Mouse (Mus musculus) forebrain, embryonic 12.5 days (tissue): ENCODE data around the gene Gm20388. TPM values are rescaled to one million over a fixed set of nuclear protein-coding genes. Genes with fewer than 3 reads are reported as not detected.
A peak's percentile ranks its signal among the peaks of the same experiment; 100 is the strongest.

Experiments used
- ATAC-seq: fragments of 200-750 bp; cut with Nextera tagmentation; 2 replicates; pipeline ENCODE4 v1.8.0; 2017; ENCODE audit warnings: moderate TSS enrichment; ENCODE audit not compliant: low FRiP score
- H3K27ac ChIP-seq: fragments of 300-500 bp; sonication (generic); 2 replicates; pipeline ENCODE4 v1.5.1; 2016; ENCODE audit warnings: mild to moderate bottlenecking
- H3K27me3 ChIP-seq: fragments of 300-500 bp; sonication (generic); 2 replicates; pipeline ENCODE4 v1.6.1; 2016; ENCODE audit warnings: mild to moderate bottlenecking
- H3K36me3 ChIP-seq: fragments of 300-500 bp; sonication (generic); replicated peaks from 2 replicates; pipeline ENCODE4 v1.6.1; 2016; ENCODE audit warnings: mild to moderate bottlenecking
- H3K4me1 ChIP-seq: fragments of 300-500 bp; sonication (generic); 2 replicates; pipeline ENCODE4 v1.6.1; 2016
- H3K4me2 ChIP-seq: fragments of 300-500 bp; sonication (generic); 2 replicates; pipeline ENCODE4 v1.6.1; 2016; ENCODE audit warnings: mild to moderate bottlenecking, moderate library complexity
- H3K4me3 ChIP-seq: fragments of 300-500 bp; sonication (generic); replicated peaks from 2 replicates; pipeline ENCODE4 v1.5.1; 2016; ENCODE audit warnings: mild to moderate bottlenecking
- H3K9ac ChIP-seq: fragments of 300-500 bp; sonication (generic); 2 replicates; pipeline ENCODE4 v1.6.1; 2016; ENCODE audit warnings: mild to moderate bottlenecking
- H3K9me3 ChIP-seq: fragments of 300-500 bp; sonication (generic); 2 replicates; pipeline ENCODE4 v1.6.1; 2016
- WGBS: fragments of 180-500 bp; shearing (Covaris S2); methylation state at CpG from one replicate; pipeline ENCODE4 v1.1.7; 2016; 5-methylcytosine and 5-hydroxymethylcytosine counted together
- polyA plus RNA-seq: library from polyadenylated mRNA; unstranded; fragments of >200 nt; fragmentation: Nextera tagmentation; extraction: Ambion mirVana; gene quantifications from 2 replicates; pipeline ENCODE4 v1.2.1, GENCODE M21; 2016

Gene Gm20388
- polyA plus RNA-seq, 1 experiment from 2014 or later, result not detected

DNA sequence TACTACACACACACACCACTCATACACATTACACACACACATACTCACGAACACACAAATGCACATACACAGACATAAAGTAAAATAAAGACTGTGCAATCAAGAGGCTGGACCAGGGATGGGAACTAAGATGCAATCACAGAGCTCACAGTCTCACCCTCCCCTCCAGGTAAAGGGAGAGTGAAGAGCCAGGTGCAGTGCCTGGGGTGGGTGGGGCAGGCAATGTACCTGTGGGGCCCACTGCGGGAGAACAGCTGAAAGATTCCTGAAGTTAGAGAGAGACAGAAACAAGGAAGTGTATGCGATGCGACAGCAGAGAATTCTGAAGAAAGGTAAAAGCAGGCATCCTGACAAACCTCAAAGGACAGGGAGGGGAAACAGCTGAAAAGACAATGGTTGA lies 3884.1 kb downstream of the Gm20388 start:
- no peak overlapping the region for H3K4me3 ChIP-seq
- H3K27me3 ChIP-seq, result no peaks in the 10 kb centered on the region
- 79% methylated on average over 4 of the region's 4 CpGs for WGBS
- H3K4me2 ChIP-seq, result no peak overlapping the region
- H3K9me3 ChIP-seq, result no peaks in the 10 kb centered on the region
- no peak overlapping the region for H3K9ac ChIP-seq
- no peak for ATAC-seq
- H3K27ac ChIP-seq, result no peak overlapping the region
- peaks cover 16% of the 10 kb centered on the region for H3K4me1 ChIP-seq
- no peaks in the 10 kb centered on the region for H3K36me3 ChIP-seq

DNA sequence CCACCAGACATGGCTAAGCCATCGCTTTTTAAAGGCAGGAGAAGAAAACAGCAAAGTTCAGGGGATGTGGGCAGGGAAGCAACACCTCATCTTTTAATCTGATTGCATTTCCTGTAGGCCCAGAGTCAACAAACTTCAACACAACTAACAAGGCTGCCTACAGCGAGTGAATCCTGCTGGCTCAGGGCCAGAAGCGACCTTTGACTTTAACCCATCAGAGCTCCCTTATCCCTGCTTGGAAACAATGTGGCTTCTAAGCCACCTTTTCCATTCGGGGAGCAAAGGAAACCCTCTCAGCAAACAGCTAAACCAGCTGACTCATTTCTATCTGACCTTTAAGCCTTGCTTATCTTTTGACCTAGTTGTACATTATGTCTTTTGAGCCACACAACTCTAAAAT lies 3886.1 kb downstream of the Gm20388 start:
- Histone ChIP-seq H3K4me2 (no peak overlapping the region), H3K27me3 (no peaks in the 10 kb centered on the region), H3K4me1 (peaks cover 8% of the 10 kb centered on the region), H3K4me3 (no peak overlapping the region), H3K9ac (no peak overlapping the region), H3K9me3 (no peaks in the 10 kb centered on the region), H3K27ac (no peak overlapping the region), H3K36me3 (no peaks in the 10 kb centered on the region)
- no peak for ATAC-seq
- WGBS, result 61% methylated on average over 4 of the region's 4 CpGs

DNA sequence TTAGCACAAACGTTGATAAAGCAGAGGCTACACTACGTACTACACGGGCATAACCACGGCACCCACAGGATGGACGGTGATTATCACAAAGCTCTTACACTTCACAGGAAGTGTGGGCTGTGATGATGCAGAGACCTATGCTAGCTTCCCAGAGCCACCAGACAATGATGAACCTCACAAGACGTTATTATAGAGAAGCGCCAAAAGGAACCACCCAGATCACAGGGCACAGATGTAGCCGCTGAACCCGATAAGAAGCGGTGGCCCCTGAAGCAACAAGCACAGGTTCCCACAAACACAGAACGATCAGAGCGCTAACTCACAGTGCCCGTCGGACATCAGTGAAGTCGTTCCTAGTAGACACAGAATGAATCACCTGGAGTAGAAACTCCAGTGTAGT lies 3887.3 kb downstream of the Gm20388 start:
- WGBS, result 93% methylated on average over 15 of the region's 15 CpGs
- Histone ChIP-seq H3K9me3 (no peaks in the 10 kb centered on the region), H3K4me3 (no peak overlapping the region), H3K9ac (no peak overlapping the region), H3K4me1 (no peaks in the 10 kb centered on the region), H3K4me2 (no peak overlapping the region), H3K27me3 (no peaks in the 10 kb centered on the region), H3K27ac (no peak overlapping the region), H3K36me3 (no peaks in the 10 kb centered on the region)
- ATAC-seq, result no peak

DNA sequence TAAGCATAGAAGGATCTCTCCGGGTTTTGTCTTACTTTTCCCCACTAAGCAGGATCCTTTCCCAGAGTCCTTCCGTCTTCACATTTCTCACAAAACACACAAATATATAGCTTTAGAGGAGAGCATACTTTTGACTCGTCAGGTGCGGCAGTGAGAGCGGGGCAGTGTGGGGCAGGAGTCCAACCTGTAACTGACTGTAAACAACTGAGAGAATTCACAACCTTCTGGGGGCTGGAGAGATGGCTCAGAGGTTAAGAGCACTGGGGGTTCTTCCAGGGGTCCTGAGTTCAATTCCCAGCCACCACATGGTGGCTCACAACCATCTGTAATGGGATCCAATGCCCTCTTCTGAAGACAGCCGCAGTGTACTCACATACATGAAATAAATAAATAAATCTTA lies 3888.8 kb downstream of the Gm20388 start:
- H3K9ac ChIP-seq, result no peak overlapping the region
- H3K9me3 ChIP-seq, result no peaks in the 10 kb centered on the region
- no peak overlapping the region for H3K4me2 ChIP-seq
- ATAC-seq, result no peak
- 86% methylated on average over 6 of the region's 6 CpGs for WGBS
- H3K36me3 ChIP-seq, result no peaks in the 10 kb centered on the region
- H3K27me3 ChIP-seq, result no peaks in the 10 kb centered on the region
- H3K27ac ChIP-seq, result no peak overlapping the region
- no peak overlapping the region for H3K4me3 ChIP-seq
- no peaks in the 10 kb centered on the region for H3K4me1 ChIP-seq

DNA sequence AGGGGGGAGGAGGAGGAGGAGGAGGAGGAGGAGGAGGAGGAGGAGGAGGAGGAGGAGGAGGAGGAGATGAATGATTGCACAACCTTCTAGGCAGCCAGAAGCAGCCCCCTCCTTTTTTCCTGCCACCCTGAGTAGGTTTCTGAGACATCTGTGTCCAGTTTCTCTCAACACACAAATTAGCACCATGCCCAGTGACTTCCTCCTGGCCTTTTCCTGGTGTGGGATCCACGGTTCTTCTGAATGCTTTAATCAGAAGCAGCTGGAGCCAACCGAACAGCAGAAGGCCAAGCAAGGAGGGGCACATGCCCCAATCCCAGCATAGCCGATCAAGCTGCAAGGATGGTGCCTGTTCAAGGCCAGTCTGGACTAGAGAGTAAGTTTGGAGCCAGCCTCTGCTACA lies 3889.2 kb downstream of the Gm20388 start:
- 75% methylated on average over 3 of the region's 3 CpGs for WGBS
- Histone ChIP-seq H3K9me3 (no peaks in the 10 kb centered on the region), H3K27me3 (no peaks in the 10 kb centered on the region), H3K36me3 (no peaks in the 10 kb centered on the region), H3K9ac (no peak overlapping the region), H3K4me3 (no peak overlapping the region), H3K27ac (no peak overlapping the region), H3K4me2 (no peak overlapping the region), H3K4me1 (peaks cover under 1% of the 10 kb centered on the region; the same call in 1 of the 2 replicates)
- no peak for ATAC-seq

DNA sequence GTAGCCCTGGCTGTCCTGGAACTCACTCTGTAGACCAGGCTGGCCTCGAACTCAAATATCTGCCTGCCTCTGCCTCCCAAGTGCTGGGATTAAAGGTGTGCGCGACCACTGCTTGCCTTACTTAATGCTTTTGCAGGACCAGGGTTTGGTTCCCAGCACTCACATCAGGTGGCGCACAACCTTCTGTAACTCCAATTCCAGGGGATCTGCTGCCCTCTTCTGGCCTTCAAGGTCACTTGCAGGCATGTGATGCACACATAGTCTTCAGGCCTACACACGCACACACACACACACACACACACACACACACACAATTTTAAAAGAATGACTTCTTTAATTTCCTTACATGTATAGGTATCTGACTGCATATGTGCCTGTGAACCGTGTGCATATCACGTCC lies 3890.2 kb downstream of the Gm20388 start:
- Histone ChIP-seq H3K4me2 (no peak overlapping the region), H3K27ac (no peak overlapping the region), H3K9ac (no peak overlapping the region), H3K27me3 (no peaks in the 10 kb centered on the region), H3K4me1 (peaks cover 7% of the 10 kb centered on the region), H3K4me3 (no peak overlapping the region), H3K36me3 (no peaks in the 10 kb centered on the region), H3K9me3 (no peaks in the 10 kb centered on the region)
- WGBS, result 94% methylated on average over 7 of the region's 7 CpGs
- no peak for ATAC-seq

DNA sequence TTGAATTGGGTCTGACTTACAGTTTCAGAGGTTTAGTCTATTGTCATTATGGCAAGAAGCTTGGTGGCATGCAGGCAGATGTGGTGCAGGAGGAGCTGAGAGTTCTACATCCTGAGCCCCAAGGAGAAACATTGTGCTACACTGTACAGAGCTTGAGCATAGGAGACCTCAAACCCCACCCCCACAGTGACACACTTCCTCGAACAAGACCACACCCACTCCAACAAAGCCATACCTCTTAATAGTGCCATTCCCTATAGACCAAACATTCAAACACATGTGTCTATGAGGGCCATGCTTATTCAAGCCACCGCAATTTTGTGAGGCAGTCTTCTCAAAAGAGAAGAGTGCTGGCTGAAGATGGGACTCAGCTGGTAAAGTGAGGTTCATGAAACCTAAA lies 3890.9 kb downstream of the Gm20388 start:
- Histone ChIP-seq H3K9me3 (no peaks in the 10 kb centered on the region), H3K27me3 (no peaks in the 10 kb centered on the region), H3K27ac (no peak overlapping the region), H3K4me3 (no peak overlapping the region), H3K4me1 (peaks cover 9% of the 10 kb centered on the region), H3K36me3 (no peaks in the 10 kb centered on the region), H3K9ac (no peak overlapping the region), H3K4me2 (no peak overlapping the region)
- no peak for ATAC-seq
- WGBS, result 89% methylated on average over 2 of the region's 2 CpGs

DNA sequence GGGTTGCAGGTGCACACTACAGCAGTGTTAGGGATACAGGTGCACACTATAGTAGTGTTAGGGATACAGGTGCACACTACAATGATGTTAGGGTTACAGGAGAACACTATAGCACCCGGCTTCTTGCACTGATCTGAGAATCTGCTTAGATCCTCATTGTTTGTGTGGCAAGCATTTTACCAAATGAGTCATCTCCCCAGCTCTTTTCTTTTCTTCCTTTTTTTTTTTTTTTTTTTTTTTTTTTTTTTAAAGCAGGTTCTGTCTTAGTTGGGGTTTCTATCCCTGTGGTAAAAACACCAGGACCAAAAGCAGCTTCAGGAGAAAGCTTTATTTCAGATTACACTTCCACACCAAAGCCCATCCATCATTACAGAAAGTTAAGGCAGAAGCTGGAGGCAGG lies 3893.0 kb downstream of the Gm20388 start:
- peaks cover 26% of the 10 kb centered on the region for H3K4me1 ChIP-seq
- no peak for ATAC-seq
- H3K4me2 ChIP-seq, result no peak overlapping the region
- no peaks in the 10 kb centered on the region for H3K9me3 ChIP-seq
- H3K27ac ChIP-seq, result no peak overlapping the region
- 0 out of 2 replicates have a peak, but pooled peaks cover 4% of the 10 kb centered on the region for H3K36me3 ChIP-seq
- no peak overlapping the region for H3K9ac ChIP-seq
- H3K4me3 ChIP-seq, result no peak overlapping the region
- WGBS, result 82% methylated on average over 1 of the region's 1 CpGs
- H3K27me3 ChIP-seq, result no peaks in the 10 kb centered on the region

DNA sequence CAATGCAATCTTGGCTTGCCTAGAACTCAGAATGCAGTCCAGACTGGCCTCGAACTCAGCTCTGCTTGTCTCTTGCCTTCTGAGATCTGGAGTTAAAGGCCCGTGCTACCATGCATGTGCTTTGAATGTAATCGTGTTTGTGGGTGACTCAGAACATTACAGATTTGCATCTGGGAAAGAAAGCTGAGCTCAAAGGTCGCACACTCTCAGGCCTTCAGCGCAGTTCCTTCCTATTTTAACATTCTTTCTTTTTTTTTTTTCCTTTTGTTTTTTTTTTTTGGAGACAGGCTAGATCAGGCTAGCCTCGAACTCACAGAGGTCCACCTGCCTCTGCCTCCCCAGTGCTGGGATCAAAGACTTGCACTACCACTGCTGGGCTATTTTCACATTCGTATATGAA lies 3893.9 kb downstream of the Gm20388 start:
- ATAC-seq, result no peak
- Histone ChIP-seq H3K4me3 (no peak overlapping the region), H3K27ac (no peak overlapping the region), H3K4me2 (no peak overlapping the region), H3K36me3 (0 out of 2 replicates have a peak, but pooled peaks cover 4% of the 10 kb centered on the region), H3K27me3 (no peaks in the 10 kb centered on the region), H3K9ac (no peak overlapping the region), H3K4me1 (peaks cover 26% of the 10 kb centered on the region), H3K9me3 (no peaks in the 10 kb centered on the region)
- 83% methylated on average over 7 of the region's 7 CpGs for WGBS

DNA sequence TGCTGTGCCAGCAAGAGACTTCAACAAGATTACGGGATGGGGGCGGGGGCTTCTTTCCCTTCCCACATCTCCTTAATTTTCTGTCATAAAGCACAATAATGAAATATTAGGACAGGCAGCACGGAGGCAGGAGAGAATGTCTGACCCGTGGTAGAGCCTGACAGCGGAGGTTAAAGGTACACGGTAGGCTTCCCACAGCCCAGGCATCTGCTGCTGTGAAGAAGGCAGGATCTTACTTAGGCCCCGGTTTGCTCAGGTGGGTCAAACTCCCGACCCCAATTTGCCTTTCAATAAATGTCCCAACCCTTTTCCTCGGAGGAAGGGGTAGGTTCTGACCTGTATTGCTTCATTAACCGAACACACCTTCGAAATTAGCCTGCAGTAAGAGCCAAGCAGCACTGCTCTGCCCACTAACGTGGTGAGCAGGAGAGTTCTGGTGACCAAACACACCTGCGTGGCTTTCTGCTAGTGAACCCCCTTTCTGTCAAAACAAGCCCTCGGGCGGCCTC lies 3894.6 kb downstream of the Gm20388 start:
- no peak; the same call in 1 of the 2 replicates for ATAC-seq
- WGBS, result 11% methylated on average over 15 of the region's 15 CpGs
- Histone ChIP-seq H3K36me3 (0 out of 2 replicates have a peak, but pooled peaks cover 4% of the 10 kb centered on the region), H3K9me3 (no peaks in the 10 kb centered on the region), H3K27me3 (no peaks in the 10 kb centered on the region), H3K27ac (peak overlapping the region; percentile 91), H3K4me2 (peak overlapping the region; percentile 72), H3K4me1 (peaks cover 26% of the 10 kb centered on the region), H3K9ac (peak overlapping the region; percentile 77), H3K4me3 (peak overlapping the region; percentile 82)

DNA sequence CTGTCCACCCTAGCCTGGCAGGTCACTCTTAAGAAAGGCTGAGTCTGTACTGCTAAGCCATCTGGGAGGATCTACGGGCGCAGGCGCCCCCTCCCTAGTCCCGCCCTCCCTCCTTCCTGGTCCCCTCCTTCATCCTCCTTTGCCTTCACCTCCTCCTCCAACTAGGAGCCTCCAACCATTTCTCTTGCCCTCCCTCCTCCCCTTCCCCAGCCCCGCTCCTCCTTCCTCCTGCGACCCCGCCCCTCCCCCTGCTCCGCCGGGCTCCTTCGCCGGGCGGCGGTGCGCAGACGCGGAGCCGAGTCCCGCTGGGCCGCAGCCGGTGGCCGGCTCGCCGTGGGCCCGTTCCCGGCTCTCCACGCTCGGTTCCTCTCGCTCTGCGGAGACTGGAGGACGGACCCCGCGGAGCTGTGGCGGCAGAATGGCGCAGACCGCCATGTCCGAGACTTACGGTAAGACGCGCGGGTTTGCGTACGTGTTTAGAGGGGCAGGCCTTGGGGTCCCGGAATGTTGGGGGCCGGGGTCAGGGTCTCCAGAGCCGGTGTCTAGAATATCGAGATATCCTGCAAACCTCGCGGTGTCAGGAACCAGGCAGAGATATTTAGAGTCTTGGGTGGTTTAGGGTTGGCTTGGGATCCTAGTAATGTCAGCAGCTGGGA lies 3895.2 kb downstream of the Gm20388 start, which contains the start of gene Rab4a:
TSS of gene Rab4a (plus strand) at position 268 of the 656 bp plus-strand sequence.
- ATAC-seq, result peak; percentile 93
- H3K4me1 ChIP-seq, result peaks cover 26% of the 10 kb centered on the region
- under 1% methylated on average over 48 of the region's 48 CpGs for WGBS

DNA sequence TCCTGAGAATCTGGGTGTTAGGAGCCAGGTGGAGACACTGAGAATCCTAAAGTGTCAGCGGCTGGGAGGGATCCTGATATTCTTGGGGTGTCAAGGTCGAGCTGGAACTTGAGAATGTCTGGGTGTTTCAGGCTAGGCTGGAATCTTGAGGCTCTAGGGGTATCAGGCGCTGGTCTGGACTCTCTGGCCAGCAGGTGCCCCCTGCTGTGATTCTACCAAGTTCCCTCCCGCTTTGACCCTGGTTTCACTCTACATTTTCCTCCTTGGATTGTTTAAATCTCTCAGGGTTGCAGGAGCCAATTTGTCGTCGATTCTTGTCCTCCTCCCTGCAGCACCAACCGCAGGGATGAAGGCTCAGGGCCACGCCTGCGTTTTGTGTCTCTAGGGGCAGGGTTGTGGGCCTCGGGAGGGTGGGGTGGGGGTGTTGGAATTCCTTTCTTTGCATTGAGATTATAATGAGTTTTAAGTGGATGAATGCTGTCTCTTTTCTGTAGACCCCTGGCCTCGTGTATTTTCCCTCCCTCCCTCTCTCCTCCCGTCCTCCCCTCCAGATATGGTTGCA lies 3895.8 kb downstream of the Gm20388 start:
- Histone ChIP-seq H3K36me3 (0 out of 2 replicates have a peak, but pooled peaks cover 4% of the 10 kb centered on the region), H3K4me1 (peaks cover 26% of the 10 kb centered on the region), H3K27ac (peak overlapping the region; percentile 91), H3K4me2 (peak overlapping the region; percentile 72), H3K9ac (peak overlapping the region; percentile 77), H3K27me3 (no peaks in the 10 kb centered on the region), H3K4me3 (peak overlapping the region; percentile 82), H3K9me3 (no peaks in the 10 kb centered on the region)
- 1% methylated on average over 12 of the region's 12 CpGs for WGBS
- peak; percentile 6; the same call in 1 of the 2 replicates for ATAC-seq

More for the DNA sequence above, 3895.2 kb downstream of the Gm20388 start, which contains the start of gene Rab4a:
- Histone ChIP-seq H3K36me3 (0 out of 2 replicates have a peak, but pooled peaks cover 4% of the 10 kb centered on the region), H3K9ac (peak within 1 kb of the TSS; percentile 77), H3K27ac (peak within 1 kb of the TSS; percentile 91), H3K9me3 (no peaks in the 10 kb centered on the region), H3K4me2 (peak within 1 kb of the TSS; percentile 72), H3K4me3 (peak within 1 kb of the TSS; percentile 82), H3K27me3 (no peaks in the 10 kb centered on the region)
